Mouse (Mus musculus) G1E (cell line): ENCODE results near the gene Slc19a1. TPM values are rescaled to one million over a fixed set of nuclear protein-coding genes. Genes with fewer than 3 reads are reported as not detected.

Experiments
- ATAC-seq: 2 replicates; pipeline ENCODE4 v1.8.0; 2016; ENCODE audit warnings: mild to moderate bottlenecking; ENCODE audit not compliant: insufficient number of reproducible peaks, poor library complexity, low FRiP score, severe bottlenecking; ENCODE audit errors: extremely low read depth
- DNase-seq: peaks from one replicate; pipeline ENCODE4 v3.0.0; 2012; ENCODE audit warnings: low spot score
- H3K27me3 ChIP-seq: 2 replicates; pipeline ENCODE4 v1.6.1; 2012; ENCODE audit warnings: mild to moderate bottlenecking, low read length, inconsistent platforms; ENCODE audit not compliant: insufficient read depth
- H3K36me3 ChIP-seq: replicated peaks from 2 replicates; pipeline ENCODE3; 2012; ENCODE audit warnings: mild to moderate bottlenecking, inconsistent platforms
- H3K4me1 ChIP-seq: 2 replicates; pipeline ENCODE4 v1.6.1; 2012; ENCODE audit warnings: low read depth, low read length, inconsistent platforms, mixed read lengths; ENCODE audit not compliant: insufficient read depth
- H3K4me3 ChIP-seq: 2 replicates; pipeline ENCODE4 v1.5.1; 2012; ENCODE audit warnings: low read depth, mild to moderate bottlenecking, inconsistent platforms, low read length, moderate library complexity, mixed read lengths
- H3K9me3 ChIP-seq: replicated peaks from 2 replicates; pipeline ENCODE4 v1.6.1; 2012; ENCODE audit warnings: inconsistent platforms
- CTCF ChIP-seq: IDR thresholded peaks from 2 replicates; pipeline ENCODE4 v1.5.1; 2012; ENCODE audit warnings: low read depth, low read length, inconsistent platforms, mixed read lengths
- GATA1 ChIP-seq: IDR thresholded peaks from 2 replicates; pipeline ENCODE4 v1.6.1; 2012; ENCODE audit warnings: borderline replicate concordance, low read length, inconsistent platforms, mixed read lengths
- GATA2 ChIP-seq: IDR thresholded peaks from 2 replicates; pipeline ENCODE4 v1.6.1; 2012; ENCODE audit warnings: low read depth, low read length, inconsistent platforms, borderline replicate concordance
- POLR2AphosphoS5 ChIP-seq: IDR thresholded peaks from 2 replicates; pipeline ENCODE4 v1.6.1; 2012; ENCODE audit warnings: low read depth, low read length, inconsistent platforms; ENCODE audit not compliant: insufficient replicate concordance
- TAL1 ChIP-seq: conservative IDR thresholded peaks from 2 replicates; pipeline ENCODE4 v1.6.1; 2012; ENCODE audit warnings: low read depth, low read length, inconsistent platforms, mixed read lengths
- polyA plus RNA-seq: library from polyadenylated mRNA; stranded (reverse); fragments of >175 nt; gene quantifications from 2 replicates; pipeline ENCODE4 v1.2.3, GENCODE M21; 2012
- total RNA-seq, 2 experiments: library from RNA; stranded (forward) in 1 of 2; stranded (reverse) in 1 of 2; fragments of 200-1000 nt in 1 of 2; fragments of >200 nt in 1 of 2; fragmentation: Nextera tagmentation in 1 of 2; gene quantifications; 2 replicates each; pipeline ENCODE4 v1.2.3; 2014 to 2017

The Slc19a1 gene
- total and polyA plus RNA-seq, 3 experiments: 9.8 to 39.0 (median 10.5) TPM

DNA sequence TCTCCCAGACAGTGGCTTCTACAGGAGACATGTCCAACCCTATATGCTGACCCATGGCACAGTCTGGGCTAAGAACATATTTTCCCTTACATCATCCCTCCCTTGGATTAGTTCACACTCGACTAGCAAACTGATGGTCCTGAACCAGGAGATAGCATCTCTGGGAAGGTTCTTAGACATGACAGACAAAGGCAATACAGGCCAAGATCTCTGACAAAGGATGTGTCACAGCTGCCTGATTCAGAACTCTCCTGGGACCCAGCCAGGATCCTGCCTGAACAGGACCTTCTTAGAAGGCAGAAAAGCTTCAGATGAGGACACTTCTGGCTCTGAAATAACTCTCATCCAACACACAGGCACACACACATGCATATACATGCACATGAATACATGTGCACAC, 52.5 kb downstream of the Slc19a1 start:
- no peak overlapping the region for H3K4me3 ChIP-seq
- ATAC-seq: no peak
- H3K9me3 ChIP-seq: no peaks in the 10 kb centered on the region
- DNase-seq: no peak
- H3K4me1 ChIP-seq: no peaks in the 10 kb centered on the region
- H3K36me3 ChIP-seq: peaks cover 67% of the 10 kb centered on the region
- H3K27me3 ChIP-seq: no peaks in the 10 kb centered on the region
- no peak for TF ChIP-seq CTCF
- no peak for TF ChIP-seq GATA2
- TF ChIP-seq POLR2AphosphoS5: no peak
- no peak for TF ChIP-seq TAL1
- no peak for TF ChIP-seq GATA1

DNA sequence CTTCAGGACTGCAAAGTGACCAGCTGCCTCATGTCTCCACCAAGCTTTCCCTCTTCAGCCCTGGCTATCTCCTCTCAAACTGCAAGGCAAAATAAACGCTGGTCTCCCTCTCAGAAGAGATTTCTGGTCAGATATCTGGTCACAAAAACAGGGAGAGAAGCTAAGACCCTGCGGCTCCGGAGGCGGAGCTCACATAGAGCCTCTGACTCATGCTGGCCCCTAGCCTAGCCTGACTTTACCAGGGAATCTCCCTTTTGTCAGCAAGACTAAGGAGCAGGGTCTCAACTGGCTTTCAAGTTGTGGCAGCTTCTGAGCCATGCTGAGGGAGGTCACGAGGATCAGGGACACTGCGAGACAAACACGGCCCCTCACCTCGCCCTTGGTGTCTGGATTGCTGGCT, 57.3 kb downstream of the Slc19a1 start:
- peaks cover 6% of the 10 kb centered on the region for H3K4me1 ChIP-seq
- TF ChIP-seq GATA1 (no peak), TAL1 (no peak), CTCF (no peak), POLR2AphosphoS5 (no peak), GATA2 (no peak)
- ATAC-seq (no peak), DNase-seq (no peak)
- H3K9me3 ChIP-seq: no peaks in the 10 kb centered on the region
- peaks cover 59% of the 10 kb centered on the region for H3K36me3 ChIP-seq
- H3K4me3 ChIP-seq: no peak overlapping the region
- H3K27me3 ChIP-seq: no peaks in the 10 kb centered on the region

DNA sequence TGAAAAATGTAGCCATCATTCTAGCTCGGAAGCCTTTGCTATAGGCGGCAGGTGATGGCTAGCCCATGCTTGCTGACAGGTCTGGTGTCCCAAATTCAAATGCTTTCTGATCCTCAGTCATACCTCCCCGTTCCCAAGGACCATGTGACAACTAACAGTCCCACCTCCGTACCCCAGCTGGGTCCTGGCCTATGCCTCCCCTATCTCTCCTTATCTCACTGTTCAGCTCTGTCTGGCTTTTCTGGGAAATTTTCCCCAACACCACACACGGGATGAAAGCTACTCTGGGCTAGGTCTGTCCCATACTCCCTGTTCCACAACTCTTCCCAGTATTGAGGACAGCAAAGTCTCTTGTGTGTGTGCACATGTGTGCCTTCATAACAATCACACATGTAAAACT, 58.0 kb downstream of the Slc19a1 start:
- Histone ChIP-seq H3K4me3 (no peak overlapping the region), H3K36me3 (peaks cover 57% of the 10 kb centered on the region), H3K4me1 (peaks cover 6% of the 10 kb centered on the region), H3K9me3 (no peaks in the 10 kb centered on the region), H3K27me3 (no peaks in the 10 kb centered on the region)
- ATAC-seq (no peak), DNase-seq (no peak)
- TF ChIP-seq GATA2: no peak
- TF ChIP-seq CTCF: no peak
- no peak for TF ChIP-seq GATA1
- no peak for TF ChIP-seq TAL1
- TF ChIP-seq POLR2AphosphoS5: no peak

DNA sequence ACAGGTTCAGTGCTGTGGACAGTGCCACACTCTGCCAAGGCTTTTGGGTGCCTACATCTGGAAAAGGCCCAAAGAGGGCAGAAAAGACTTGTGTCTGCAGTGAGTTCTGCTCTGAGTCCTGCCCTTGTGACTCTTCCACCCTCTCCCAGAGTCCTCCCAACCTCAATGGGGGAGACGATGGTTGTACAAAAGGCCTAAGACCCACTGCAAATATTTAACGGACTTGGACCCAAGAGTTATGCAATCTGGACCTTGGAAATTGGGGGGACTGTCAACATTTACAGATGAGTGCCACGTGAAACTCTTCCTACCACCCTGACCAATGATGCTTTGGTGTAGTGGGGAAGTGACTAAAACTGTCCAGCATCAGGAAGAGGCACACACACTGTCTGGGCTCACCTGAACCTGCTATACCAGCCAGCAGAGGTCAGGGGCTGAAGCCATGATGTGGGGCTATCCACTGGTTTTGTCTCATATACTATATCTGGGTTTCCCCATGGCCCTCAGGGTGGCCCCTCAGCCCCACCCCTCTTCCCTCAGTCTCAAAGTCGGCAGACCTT, 59.6 kb downstream of the Slc19a1 start:
- Histone ChIP-seq H3K4me3 (no peak overlapping the region), H3K4me1 (peaks cover 6% of the 10 kb centered on the region), H3K9me3 (no peaks in the 10 kb centered on the region), H3K27me3 (no peaks in the 10 kb centered on the region), H3K36me3 (peaks cover 59% of the 10 kb centered on the region)
- TF ChIP-seq TAL1 (no peak), GATA1 (no peak), GATA2 (no peak), POLR2AphosphoS5 (no peak), CTCF (no peak)
- DNase-seq: no peak
- no peak for ATAC-seq

- no peak overlapping the region for H3K4me3 ChIP-seq
- TF ChIP-seq CTCF (no peak), GATA1 (no peak), TAL1 (no peak), POLR2AphosphoS5 (no peak)
- H3K9me3 ChIP-seq: no peaks in the 10 kb centered on the region
- no peak for ATAC-seq
- peaks cover 1% of the 10 kb centered on the region; the same call in 1 of the 2 replicates for H3K27me3 ChIP-seq
- H3K4me1 ChIP-seq: peaks cover 6% of the 10 kb centered on the region
- peaks cover 39% of the 10 kb centered on the region for H3K36me3 ChIP-seq
- no peak for DNase-seq
Measured at GRCm38 (mm10) chr10:77093817-77094216, 61.8 kb downstream of the Slc19a1 start.

- TF ChIP-seq CTCF: no peak
- TF ChIP-seq POLR2AphosphoS5: no peak
- TF ChIP-seq GATA2: no peak
- no peak for TF ChIP-seq TAL1
- no peak for TF ChIP-seq GATA1
- Histone ChIP-seq H3K9me3 (no peaks in the 10 kb centered on the region), H3K4me1 (no peaks in the 10 kb centered on the region), H3K36me3 (peaks cover 33% of the 10 kb centered on the region), H3K27me3 (peaks cover 3% of the 10 kb centered on the region; the same call in 1 of the 2 replicates), H3K4me3 (no peak overlapping the region)
- DNase-seq (no peak), ATAC-seq (no peak)
Measured at GRCm38 (mm10) chr10:77095666-77096065, 63.6 kb downstream of the Slc19a1 start.
